Mouse (Mus musculus) megakaryocyte, embryonic 14.5 days (primary cell): ENCODE results near the gene Olfr1250.

Source experiments
- FLI1 ChIP-seq: IDR thresholded peaks from 2 replicates; pipeline ENCODE4 v1.6.1; 2012; ENCODE audit warnings: low read length, inconsistent platforms, mixed read lengths
- GATA1 ChIP-seq: IDR thresholded peaks from 3 replicates; pipeline ENCODE4 v1.6.1; 2012; ENCODE audit warnings: mixed read lengths, low read length, inconsistent platforms, borderline replicate concordance

GRCm38 (mm10) chr2:89661367-89661766 is at the start of gene Olfr1250:
- TF ChIP-seq GATA1, result no peak
- no peak for TF ChIP-seq FLI1
